Mouse (Mus musculus) C2C12 (cell line): Measurements from ENCODE around the gene Tm6sf1.

Experiments
- CEBPB ChIP-seq: IDR thresholded peaks from one replicate; pipeline ENCODE4 v1.6.1; 2011; ENCODE audit warnings: low read depth, mild to moderate bottlenecking, control low read depth, moderate library complexity
- CTCF ChIP-seq: IDR thresholded peaks from one replicate; pipeline ENCODE4 v1.5.1; 2011; ENCODE audit not compliant: control insufficient read depth, insufficient read depth, insufficient read length
- FOSL1 ChIP-seq: IDR thresholded peaks from one replicate; pipeline ENCODE4 v1.8.0; 2011; ENCODE audit warnings: mild to moderate bottlenecking, low read length; ENCODE audit not compliant: poor library complexity, insufficient read depth, severe bottlenecking
- MAX ChIP-seq: IDR thresholded peaks from one replicate; pipeline ENCODE4 v1.6.1; 2011; ENCODE audit warnings: mild to moderate bottlenecking, control low read depth
- MYOD1 ChIP-seq: IDR thresholded peaks from one replicate; pipeline ENCODE4 v1.6.1; 2011; ENCODE audit warnings: low read depth; ENCODE audit not compliant: control insufficient read depth, insufficient read length
- MYOG ChIP-seq: IDR thresholded peaks from one replicate; pipeline ENCODE4 v1.6.1; 2011; ENCODE audit not compliant: control insufficient read depth, insufficient read length; ENCODE audit errors: extremely low read depth
- USF1 ChIP-seq: IDR thresholded peaks from one replicate; pipeline ENCODE4 v1.6.1; 2011; ENCODE audit warnings: low read depth, mild to moderate bottlenecking, control low read depth, moderate library complexity

DNA sequence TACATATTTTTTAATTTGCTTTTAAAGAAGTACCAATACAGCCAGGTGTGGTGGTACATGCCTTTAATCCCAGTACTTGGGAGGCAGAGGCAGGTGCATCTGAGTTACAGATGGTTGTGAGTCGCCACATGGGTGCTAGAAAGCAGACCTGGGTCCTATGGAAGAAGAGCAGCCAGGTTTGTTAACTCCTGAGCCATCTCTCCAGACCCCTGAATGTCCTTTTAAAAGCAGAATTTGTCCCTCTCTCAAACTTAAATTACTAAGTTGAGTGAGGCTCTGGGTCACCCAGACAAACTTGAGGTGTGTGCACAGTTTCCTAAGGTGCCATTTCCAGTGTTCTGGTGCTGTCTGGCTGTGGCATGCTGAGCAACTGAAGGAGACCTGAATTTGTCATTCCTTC is 3.1 kb upstream of the Tm6sf1 start, which contains the start of gene Gm10160:
- TF ChIP-seq CTCF, result no peak
- TF ChIP-seq USF1, result no peak
- no peak for TF ChIP-seq CEBPB
- no peak for TF ChIP-seq MYOG
- no peak for TF ChIP-seq MAX
- TF ChIP-seq MYOD1, result no peak
- TF ChIP-seq FOSL1, result no peak
